Mouse (Mus musculus) brown adipose tissue, adult 24 weeks (tissue): ENCODE data around the gene P3h3. TPM values are rescaled to one million over a fixed set of nuclear protein-coding genes. Genes with fewer than 3 reads are reported as not detected.

Source experiments
- H3K27ac ChIP-seq: fragments of 200-500 bp; replicated peaks from 2 replicates; pipeline ENCODE4 v1.5.1; 2012; ENCODE audit warnings: low read depth, mild to moderate bottlenecking, low read length
- H3K4me1 ChIP-seq: fragments of 200-500 bp; 2 replicates; pipeline ENCODE4 v1.6.1; 2012; ENCODE audit warnings: low read length, mixed read lengths; ENCODE audit not compliant: control insufficient read depth, insufficient read depth, insufficient read length
- H3K4me3 ChIP-seq: fragments of 200-500 bp; 2 replicates; pipeline ENCODE4 v1.5.1; 2012; ENCODE audit warnings: low read depth, mild to moderate bottlenecking, low read length, moderate library complexity; ENCODE audit not compliant: insufficient read depth
- polyA plus RNA-seq: library from polyadenylated mRNA; stranded (reverse); fragments of >200 nt; gene quantifications from 2 replicates; pipeline ENCODE4 v1.2.4, GENCODE M21; 2012; ENCODE audit not compliant: missing spikeins, insufficient read depth, insufficient read length

P3h3 gene
- polyA plus RNA-seq, 1 experiment: 2.7 TPM

DNA sequence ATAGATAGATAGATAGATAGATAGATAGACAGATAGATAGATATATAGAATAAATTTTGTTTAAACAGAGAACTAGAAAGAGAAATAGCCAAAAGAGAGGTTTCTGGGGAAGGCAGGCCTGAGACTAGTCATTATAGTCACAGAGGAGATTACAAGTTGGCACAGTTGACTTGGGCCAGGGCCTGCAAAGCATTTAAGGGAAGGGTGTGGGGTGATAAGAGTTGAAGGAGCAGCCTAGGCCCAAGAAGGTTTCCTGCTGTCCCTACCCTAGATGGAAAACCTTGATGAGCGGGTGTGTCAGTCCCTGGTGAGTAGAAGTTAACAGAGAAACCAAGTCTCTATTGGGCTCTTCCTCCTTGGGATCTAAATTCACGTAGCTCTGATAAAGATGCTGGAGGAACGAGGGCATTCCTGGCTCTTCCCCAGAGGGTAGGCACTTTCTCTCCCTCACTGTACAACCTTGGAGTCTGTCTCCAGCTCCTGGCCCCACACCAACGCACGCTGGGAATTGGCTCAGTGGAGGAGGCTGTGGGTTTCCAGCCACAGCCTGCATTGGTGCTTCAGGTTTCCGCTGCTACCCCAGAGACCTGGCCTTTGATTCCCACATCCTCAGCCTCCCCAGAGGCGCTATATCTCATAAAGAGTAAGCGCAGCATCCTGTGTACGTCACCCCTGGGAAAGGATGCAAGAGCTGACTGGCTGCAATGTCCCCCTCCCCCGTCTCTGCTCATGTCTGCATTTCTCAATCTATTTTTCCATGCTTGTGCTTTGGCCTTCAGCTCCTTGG, 27.4 kb upstream of the P3h3 start:
- Histone ChIP-seq H3K27ac (0 out of 2 replicates have a peak overlapping the region, but pooled peaks have one; percentile 18), H3K4me3 (no peak overlapping the region), H3K4me1 (no peaks in the 10 kb centered on the region; the same call in 1 of the 2 replicates)

GRCm38 (mm10) chr6:124883351-124883750, 25.8 kb upstream of the P3h3 start:
- no peaks in the 10 kb centered on the region; the same call in 1 of the 2 replicates for H3K4me1 ChIP-seq
- H3K4me3 ChIP-seq: no peak overlapping the region
- no peak overlapping the region for H3K27ac ChIP-seq

DNA sequence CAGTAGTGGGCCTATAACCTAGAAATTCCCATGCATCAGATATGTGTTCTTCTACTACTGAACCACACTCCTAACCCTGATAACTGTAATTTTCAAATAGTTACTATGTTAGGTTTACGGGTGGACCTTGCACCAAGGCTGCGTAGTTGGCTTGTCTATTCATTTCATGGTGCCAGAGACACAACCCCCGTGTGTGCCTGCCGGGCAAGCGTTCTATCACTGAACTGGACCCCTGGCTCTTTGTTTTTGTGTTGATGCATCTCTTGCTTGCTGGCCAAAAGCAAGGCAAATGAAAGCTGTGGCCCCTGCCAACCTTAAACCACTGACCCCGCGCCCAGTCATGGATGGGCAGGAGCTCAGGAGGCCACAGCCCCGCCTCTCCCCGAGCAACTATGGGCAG, 24.3 kb upstream of the P3h3 start:
- Histone ChIP-seq H3K4me3 (no peak overlapping the region), H3K4me1 (no peaks in the 10 kb centered on the region; the same call in 1 of the 2 replicates), H3K27ac (no peak overlapping the region)

GRCm38 (mm10) chr6:124879390-124879789, 21.8 kb upstream of the P3h3 start:
- Histone ChIP-seq H3K27ac (no peak overlapping the region), H3K4me3 (no peak overlapping the region), H3K4me1 (no peaks in the 10 kb centered on the region)

- Histone ChIP-seq H3K27ac (no peak overlapping the region), H3K4me1 (no peaks in the 10 kb centered on the region), H3K4me3 (no peak overlapping the region)
Measured at GRCm38 (mm10) chr6:124874348-124874747, 16.8 kb upstream of the P3h3 start.

DNA sequence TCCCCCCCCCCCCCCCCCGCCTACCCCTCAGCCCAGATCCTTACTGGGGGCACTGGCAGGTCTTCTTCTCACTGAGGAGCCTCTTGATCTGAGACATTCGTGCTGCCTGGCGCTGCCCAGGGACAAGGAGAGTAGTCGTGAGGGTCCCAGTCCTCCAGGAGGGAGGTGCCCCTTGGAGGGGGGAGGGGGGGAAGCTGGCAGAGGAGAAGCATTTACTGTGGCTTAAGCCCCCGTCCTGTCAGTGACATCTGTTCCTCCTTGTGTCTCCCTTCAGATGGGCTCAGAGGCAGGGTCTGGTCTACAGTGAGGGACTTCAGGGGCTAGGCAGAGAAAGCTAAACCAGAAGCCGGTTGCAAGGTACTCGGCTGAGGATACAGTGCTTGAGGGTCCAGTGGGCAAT, 9.0 kb upstream of the P3h3 start:
- Histone ChIP-seq H3K4me1 (no peaks in the 10 kb centered on the region), H3K27ac (no peak overlapping the region), H3K4me3 (no peak overlapping the region)

DNA sequence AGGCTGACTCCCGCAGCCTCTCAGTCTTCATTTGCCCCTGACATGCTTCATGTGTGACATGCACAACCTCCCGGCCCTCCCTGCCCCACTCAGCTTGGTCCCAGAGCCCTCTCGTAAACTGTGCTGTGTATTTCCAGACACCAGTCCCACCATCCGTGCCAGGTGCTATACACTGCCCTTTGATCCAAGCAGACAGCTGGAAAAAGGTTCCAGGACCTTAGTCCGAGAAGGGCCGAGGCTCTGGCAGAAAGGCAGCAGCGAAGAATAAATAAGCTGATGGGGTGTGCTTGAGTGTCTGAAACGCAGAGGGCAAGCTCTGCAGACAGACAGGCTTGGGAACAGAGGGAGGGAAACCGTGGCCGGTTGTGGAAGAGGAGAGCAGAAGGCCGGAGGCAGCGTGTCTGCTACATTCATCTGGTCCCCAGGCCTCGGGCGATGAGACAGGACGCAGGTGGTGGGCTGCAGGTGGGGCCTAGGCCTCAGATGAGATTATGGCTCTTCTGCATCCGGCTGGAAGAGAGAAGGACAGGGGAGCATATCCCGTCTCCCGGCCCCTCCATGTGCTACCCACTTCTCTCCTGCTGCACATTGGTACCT, 8.3 kb upstream of the P3h3 start:
- H3K4me3 ChIP-seq: no peak overlapping the region
- H3K27ac ChIP-seq: no peak overlapping the region
- H3K4me1 ChIP-seq: no peaks in the 10 kb centered on the region

DNA sequence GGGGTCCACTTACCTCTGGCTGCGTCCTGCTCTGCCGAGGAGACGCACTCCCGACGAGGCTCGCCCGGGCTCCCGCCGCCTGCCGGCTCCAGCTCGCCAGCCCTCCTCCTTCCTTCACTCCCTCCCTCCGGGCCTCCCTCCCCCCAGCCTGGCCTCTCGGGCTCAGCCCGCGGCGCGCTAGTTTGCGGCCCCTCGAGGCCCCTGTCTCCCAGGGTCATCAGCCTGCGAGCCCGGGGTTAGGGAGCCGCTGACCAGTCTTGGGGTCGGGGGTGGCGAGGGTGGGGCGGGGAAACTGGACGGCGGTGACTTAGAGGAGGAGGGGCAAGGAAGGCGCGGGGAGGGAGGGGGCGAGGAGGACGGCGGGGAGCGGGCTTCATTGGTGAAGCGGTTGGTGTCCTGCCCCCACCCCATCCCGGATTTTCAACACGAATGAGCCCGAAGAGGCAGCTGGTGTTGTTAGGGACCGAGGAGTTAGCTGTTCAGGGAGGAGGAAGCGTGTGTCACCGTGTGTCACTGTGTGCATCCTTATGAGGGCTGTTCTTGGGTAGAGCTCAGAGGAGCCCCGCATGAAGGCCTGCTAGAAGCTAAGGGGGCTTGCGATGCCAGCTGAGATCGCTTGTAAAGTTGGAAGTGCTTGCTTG, 6.2 kb upstream of the P3h3 start, which contains the start of gene Gpr162:
TSS of gene Gpr162 (minus strand) at position 326 of the 641 bp plus-strand sequence.
- H3K27ac ChIP-seq: no peak within 1 kb of the TSS

DNA sequence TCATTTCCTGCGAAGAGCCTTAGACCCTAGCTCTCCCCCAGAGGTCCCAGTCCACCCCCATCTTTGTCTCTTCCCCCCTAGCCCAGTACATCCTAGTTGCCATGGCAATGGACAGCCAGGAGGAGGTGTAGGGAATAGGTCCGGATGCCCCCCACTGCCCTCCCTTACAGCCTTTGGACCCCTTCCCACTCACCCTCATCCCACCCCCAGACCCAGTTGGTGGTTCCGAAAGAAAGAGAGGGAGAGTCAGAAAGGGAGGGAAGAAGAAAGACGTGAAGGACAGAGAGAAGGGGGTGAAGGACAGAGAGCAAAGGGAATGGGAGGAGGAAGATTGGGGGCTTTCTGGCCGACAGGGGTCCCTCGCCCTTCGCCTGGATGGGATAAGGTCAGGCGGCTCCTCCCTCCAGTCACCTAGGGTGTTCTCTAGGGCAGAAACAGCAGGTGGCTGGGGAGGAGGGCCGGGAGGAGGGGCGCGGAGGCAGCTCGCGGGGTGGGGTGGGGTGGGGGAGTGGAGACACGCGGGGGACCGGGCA, 5.6 kb upstream of the P3h3 start:
- no peaks in the 10 kb centered on the region for H3K4me1 ChIP-seq
- H3K4me3 ChIP-seq: 0 out of 2 replicates have a peak overlapping the region, but pooled peaks have one; percentile 18
- no peak overlapping the region for H3K27ac ChIP-seq

More for the DNA sequence above, 6.2 kb upstream of the P3h3 start, which contains the start of gene Gpr162:
- Histone ChIP-seq H3K4me3 (peak within 1 kb of the TSS; percentile 37; the same call in 1 of the 2 replicates), H3K4me1 (no peaks in the 10 kb centered on the region)

DNA sequence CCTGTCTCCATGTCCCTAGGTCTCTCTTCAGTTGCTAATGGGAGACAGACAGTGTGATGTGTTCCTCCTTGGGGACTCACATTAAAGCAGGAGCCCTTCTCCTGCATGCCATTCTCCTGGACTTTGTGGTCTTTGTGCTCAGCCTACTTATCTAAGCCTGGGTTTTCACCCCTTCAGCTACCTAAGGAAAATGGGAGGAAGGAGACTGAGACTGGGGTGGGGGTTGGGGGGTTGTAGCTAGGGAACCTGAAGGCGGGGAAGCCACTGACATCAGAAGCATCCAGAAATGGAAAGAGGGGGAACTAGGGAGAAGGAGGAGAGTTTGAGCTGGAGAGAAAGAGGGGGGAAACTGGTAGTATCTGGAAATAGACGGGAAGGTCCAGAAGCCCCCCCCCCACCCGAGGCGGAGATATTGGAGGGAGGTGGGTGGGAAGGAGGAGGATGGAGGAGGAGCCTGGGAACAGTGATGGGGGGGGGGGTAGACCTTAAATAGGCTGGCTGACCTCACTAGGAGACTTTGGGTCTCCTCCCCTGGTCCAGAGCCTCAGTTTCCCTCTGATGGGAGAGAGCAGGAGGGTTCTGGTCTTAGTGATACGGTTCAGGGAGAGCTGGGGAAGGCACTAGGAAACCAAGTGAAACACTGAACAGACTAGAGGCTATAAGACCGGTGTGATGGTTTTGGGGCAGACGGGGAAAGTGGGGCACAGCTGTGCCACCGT, 5.0 kb upstream of the P3h3 start:
- H3K4me3 ChIP-seq: no peak overlapping the region
- H3K4me1 ChIP-seq: no peaks in the 10 kb centered on the region
- no peak overlapping the region for H3K27ac ChIP-seq

DNA sequence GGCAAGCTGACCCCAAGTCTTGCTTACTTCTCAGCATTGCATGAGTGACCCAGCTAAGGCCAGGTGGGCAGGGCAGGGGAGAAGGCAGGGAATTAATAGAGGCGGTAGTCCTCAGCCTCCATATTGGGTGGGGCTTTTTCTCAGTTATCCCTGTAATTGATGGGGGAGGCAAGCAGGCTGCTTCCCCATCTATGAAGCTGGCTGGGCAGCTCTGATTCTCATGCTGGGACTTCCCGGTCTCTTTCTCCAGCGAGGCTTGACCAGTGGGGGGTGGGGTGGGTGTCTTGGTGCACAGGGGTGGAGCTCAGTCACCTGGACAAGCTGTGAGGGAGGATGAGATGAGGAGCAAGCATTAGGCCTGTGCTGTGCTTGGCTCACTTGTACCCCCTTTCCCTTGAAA, 4.2 kb upstream of the P3h3 start:
- H3K4me1 ChIP-seq: no peaks in the 10 kb centered on the region
- H3K27ac ChIP-seq: no peak overlapping the region
- no peak overlapping the region for H3K4me3 ChIP-seq

DNA sequence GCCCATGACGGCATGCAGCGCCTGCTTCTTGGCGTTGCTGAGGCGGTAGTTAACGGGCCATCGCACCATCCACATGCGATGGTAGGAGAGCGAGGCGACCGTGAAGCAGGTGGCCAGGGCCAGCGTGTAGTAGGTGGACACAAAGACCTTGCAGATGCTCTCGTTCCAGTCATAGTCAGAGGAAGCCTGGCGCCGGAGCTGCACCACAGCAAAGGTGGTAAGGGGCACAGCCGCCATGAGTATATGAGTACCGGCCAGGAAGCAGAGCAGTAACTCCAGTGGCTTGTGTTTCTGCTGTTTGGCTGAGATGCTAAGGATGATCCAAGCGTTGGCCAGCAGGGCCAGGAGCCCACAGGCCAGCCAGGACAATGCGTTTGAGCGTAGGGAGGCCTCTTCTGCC, 3.7 kb upstream of the P3h3 start:
- H3K4me1 ChIP-seq: no peaks in the 10 kb centered on the region
- no peak overlapping the region for H3K27ac ChIP-seq
- H3K4me3 ChIP-seq: no peak overlapping the region

DNA sequence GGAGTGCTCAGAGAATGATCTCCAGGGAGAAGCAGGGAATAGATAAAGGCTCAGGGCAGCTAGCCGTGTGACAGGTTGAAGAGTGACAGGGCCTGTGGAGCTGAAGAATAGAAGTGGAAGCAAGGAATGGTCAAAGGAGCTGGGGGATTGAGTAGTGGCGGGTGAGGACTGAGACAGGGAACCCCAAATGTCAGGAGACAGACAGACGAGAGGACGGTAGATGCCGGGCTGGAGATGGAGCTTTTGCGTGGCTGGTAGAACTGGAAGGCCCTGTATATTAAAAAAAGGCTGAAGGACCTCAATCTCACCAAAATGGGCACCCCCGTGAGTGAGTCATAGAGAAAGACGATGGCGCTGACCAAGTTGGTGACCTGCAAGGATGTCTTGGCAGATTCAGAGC, 3.0 kb upstream of the P3h3 start:
- no peak overlapping the region for H3K4me3 ChIP-seq
- no peaks in the 10 kb centered on the region for H3K4me1 ChIP-seq
- H3K27ac ChIP-seq: no peak overlapping the region

- H3K27ac ChIP-seq: no peak overlapping the region
- no peak overlapping the region for H3K4me3 ChIP-seq
- H3K4me1 ChIP-seq: no peaks in the 10 kb centered on the region
Measured at GRCm38 (mm10) chr6:124859725-124860124, 2.2 kb upstream of the P3h3 start.
